Mouse (Mus musculus): ENCODE results near the gene Wnt16.

GRCm38 (mm10) chr6:22292056-22292455 is 4.0 kb downstream of the Wnt16 start:
- TF ChIP-seq CTCF (IDR thresholded peaks at IDR 0.05; ENCODE audit: low read depth, low read length) = no peak
- TF ChIP-seq POLR2A (IDR thresholded peaks at IDR 0.05; ENCODE audit: insufficient read depth, low read length) = no peak
